Mouse (Mus musculus) MEL (cell line): ENCODE measurements at regions not wholly inside any gene's neighbourhood (a gene's known extent, or its start where the extent isn't known, plus 50 kb on each side); places are given as distances from the start of the nearest gene placed in this dataset.

ENCODE experiments used
- DNase-seq: peaks from one replicate; pipeline ENCODE4 v3.0.0; 2011; ENCODE audit warnings: low read depth, low spot score
- H3K27ac ChIP-seq: 2 replicates; pipeline ENCODE4 v1.5.1; 2012; ENCODE audit warnings: low read depth, mild to moderate bottlenecking, control low read depth, low read length, moderate library complexity; ENCODE audit not compliant: control insufficient read depth
- H3K27me3 ChIP-seq, 2 experiments: fragments of 150-350 bp in 1 of 2; sonication (generic) in 1 of 2; 2 replicates each; pipeline ENCODE4 v1.6.1; 2012; ENCODE audit warnings: low read length in 2 of 2, mild to moderate bottlenecking in 2 of 2, improper control_type of control experiment in 1 of 2, moderate library complexity in 1 of 2; ENCODE audit not compliant: insufficient read depth in 2 of 2, control insufficient read depth in 1 of 2
- H3K36me3 ChIP-seq, 2 experiments: 2 replicates each; pipeline ENCODE4 v1.6.1; 2012 to 2014; ENCODE audit warnings: low read length in 2 of 2, improper control_type of control experiment in 1 of 2, inconsistent platforms in 1 of 2, mild to moderate bottlenecking in 1 of 2; ENCODE audit not compliant: insufficient read depth in 2 of 2, control insufficient read depth in 1 of 2
- H3K4me1 ChIP-seq, 2 experiments: fragments of 150-350 bp in 1 of 2; sonication (generic) in 1 of 2; 2 replicates each; pipeline ENCODE4 v1.6.1; 2012; ENCODE audit warnings: low read length in 2 of 2, improper control_type of control experiment in 1 of 2, mild to moderate bottlenecking in 1 of 2; ENCODE audit not compliant: insufficient read depth in 2 of 2, control insufficient read depth in 1 of 2
- H3K4me3 ChIP-seq, 2 experiments: fragments of 150-350 bp in 1 of 2; sonication (generic) in 1 of 2; 2 replicates each; pipeline ENCODE4 v1.5.1; 2012; ENCODE audit warnings: low read depth in 2 of 2, low read length in 2 of 2, mild to moderate bottlenecking in 2 of 2, moderate library complexity in 2 of 2, control low read depth in 1 of 2, improper control_type of control experiment in 1 of 2; ENCODE audit not compliant: control insufficient read depth in 1 of 2, insufficient read depth in 1 of 2
- H3K79me2 ChIP-seq: 2 replicates; pipeline ENCODE4 v1.6.1; 2012; ENCODE audit warnings: mild to moderate bottlenecking, low read length, moderate library complexity; ENCODE audit not compliant: control insufficient read depth, poor library complexity, insufficient read depth
- H3K9ac ChIP-seq: 2 replicates; pipeline ENCODE4 v1.6.1; 2012; ENCODE audit warnings: low read depth, mild to moderate bottlenecking, control low read depth, low read length, moderate library complexity; ENCODE audit not compliant: control insufficient read depth, poor library complexity, severe bottlenecking
- H3K9me3 ChIP-seq: fragments of 150-350 bp; sonication (generic); replicated peaks from 2 replicates; pipeline ENCODE4 v1.6.1; 2012; ENCODE audit warnings: mild to moderate bottlenecking, low read length, improper control_type of control experiment, moderate library complexity; ENCODE audit not compliant: insufficient read depth
- CHD2 ChIP-seq: IDR thresholded peaks from 2 replicates; pipeline ENCODE4 v1.6.1; 2011; ENCODE audit warnings: low read length, improper control_type of control experiment
- ELF1 ChIP-seq: IDR thresholded peaks from 2 replicates; pipeline ENCODE4 v1.6.1; 2014; ENCODE audit warnings: low read depth, mild to moderate bottlenecking, inconsistent platforms, low read length, improper control_type of control experiment, moderate library complexity
- EP300 ChIP-seq, 2 experiments: IDR thresholded peaks; 2 replicates each; pipeline ENCODE4 v1.6.1; 2011; ENCODE audit warnings: improper control_type of control experiment in 2 of 2, low read length in 2 of 2, low read depth in 1 of 2, mild to moderate bottlenecking in 1 of 2
- GATA1 ChIP-seq: IDR thresholded peaks from 2 replicates; pipeline ENCODE4 v1.6.1; 2011; ENCODE audit warnings: low read depth, low read length, improper control_type of control experiment
- HCFC1 ChIP-seq: IDR thresholded peaks from 2 replicates; pipeline ENCODE4 v1.6.1; 2012; ENCODE audit warnings: low read depth, mild to moderate bottlenecking, inconsistent platforms, low read length, improper control_type of control experiment, moderate library complexity
- KAT2A ChIP-seq: conservative IDR thresholded peaks from 2 replicates; pipeline ENCODE4 v1.6.1; 2012; ENCODE audit warnings: low read depth, low read length, improper control_type of control experiment, inconsistent platforms
- MAX ChIP-seq: IDR thresholded peaks from 2 replicates; pipeline ENCODE4 v1.6.1; 2011; ENCODE audit warnings: low read length, improper control_type of control experiment
- MEF2A ChIP-seq: IDR thresholded peaks from 2 replicates; pipeline ENCODE4 v1.6.1; 2014; ENCODE audit warnings: low read depth, mild to moderate bottlenecking, inconsistent platforms, low read length, improper control_type of control experiment; ENCODE audit not compliant: poor library complexity, insufficient replicate concordance, severe bottlenecking; ENCODE audit errors: extremely low read depth
- MYC ChIP-seq: IDR thresholded peaks from 2 replicates; pipeline ENCODE4 v1.6.1; 2011; ENCODE audit warnings: low read depth, mild to moderate bottlenecking, low read length, improper control_type of control experiment, moderate library complexity
- POLR2AphosphoS5 ChIP-seq: IDR thresholded peaks from 2 replicates; pipeline ENCODE4 v1.6.1; 2012; ENCODE audit warnings: low read depth, borderline replicate concordance, mild to moderate bottlenecking, inconsistent platforms, low read length, moderate library complexity, mixed read lengths
- RAD21 ChIP-seq: IDR thresholded peaks from 2 replicates; pipeline ENCODE4 v1.6.1; 2011; ENCODE audit warnings: mild to moderate bottlenecking, low read depth, low read length, improper control_type of control experiment
- RCOR1 ChIP-seq: IDR thresholded peaks from 2 replicates; pipeline ENCODE4 v1.6.1; 2012; ENCODE audit warnings: low read depth, mild to moderate bottlenecking, inconsistent platforms, low read length, improper control_type of control experiment
- TAL1 ChIP-seq: IDR thresholded peaks from 2 replicates; pipeline ENCODE4 v1.6.1; 2012; ENCODE audit warnings: mild to moderate bottlenecking, inconsistent platforms, low read length, moderate library complexity, mixed read lengths
- TBP ChIP-seq: IDR thresholded peaks from 2 replicates; pipeline ENCODE4 v1.8.0; 2011; ENCODE audit warnings: low read depth, low read length, improper control_type of control experiment
- USF1 ChIP-seq: IDR thresholded peaks from 2 replicates; pipeline ENCODE4 v1.6.1; 2014; ENCODE audit warnings: low read depth, mild to moderate bottlenecking, inconsistent platforms, low read length, improper control_type of control experiment, moderate library complexity
- ZC3H11A ChIP-seq: IDR thresholded peaks from 2 replicates; pipeline ENCODE4 v1.6.1; 2012; ENCODE audit warnings: low read depth, mild to moderate bottlenecking, inconsistent platforms, low read length, improper control_type of control experiment
- ZKSCAN1 ChIP-seq: IDR thresholded peaks from 2 replicates; pipeline ENCODE4 v1.6.1; 2012; ENCODE audit warnings: low read depth, mild to moderate bottlenecking, inconsistent platforms, low read length, improper control_type of control experiment, moderate library complexity
- ZMIZ1 ChIP-seq: IDR thresholded peaks from 2 replicates; pipeline ENCODE4 v1.6.1; 2012; ENCODE audit warnings: low read depth, mild to moderate bottlenecking, inconsistent platforms, low read length, improper control_type of control experiment, moderate library complexity

DNA sequence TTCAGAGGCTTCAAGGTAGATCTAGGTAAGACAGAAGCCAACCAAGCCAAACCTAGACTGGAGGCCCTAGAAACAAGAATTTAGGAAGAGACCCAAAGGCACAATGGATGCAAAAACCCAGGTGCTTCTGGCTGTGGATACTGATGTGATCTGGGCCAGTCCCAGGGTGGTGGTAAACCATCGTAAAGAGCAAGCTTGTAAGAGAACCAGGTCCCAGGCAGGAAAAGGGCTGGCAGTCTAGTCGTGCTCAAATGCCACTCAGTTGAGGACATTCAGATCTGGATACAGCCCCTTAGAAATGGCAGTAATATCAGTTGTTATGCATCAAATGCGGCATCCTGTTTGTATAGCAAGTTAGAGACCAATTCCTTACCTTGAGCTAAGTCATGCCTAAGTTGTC is 175.5 kb upstream of the Pkdcc start:
- no peaks in the 10 kb centered on the region for H3K9me3 ChIP-seq
- no peaks in the 10 kb centered on the region for H3K79me2 ChIP-seq
- H3K36me3 ChIP-seq: no peaks in the 10 kb centered on the region; a peak in 1 of 4 replicates
- H3K27ac ChIP-seq: no peak overlapping the region
- no peaks in the 10 kb centered on the region; a peak in 1 of 4 replicates for H3K4me1 ChIP-seq
- no peak for TF ChIP-seq GATA1
- TF ChIP-seq MEF2A: no peak
- TF ChIP-seq, all 39 proteins: peak for 0
- no peak overlapping the region for H3K9ac ChIP-seq
- H3K4me3 ChIP-seq: no peak overlapping the region
- H3K27me3 ChIP-seq: no peaks in the 10 kb centered on the region; a peak in 1 of 4 replicates
- no peak for DNase-seq

GRCm38 (mm10) chr17:83044515-83044914 is 170.6 kb upstream of the Pkdcc start:
- H3K36me3 ChIP-seq: no peaks in the 10 kb centered on the region
- no peaks in the 10 kb centered on the region for H3K9me3 ChIP-seq
- no peak overlapping the region for H3K9ac ChIP-seq
- H3K4me3 ChIP-seq: no peak overlapping the region
- no peak for DNase-seq
- TF ChIP-seq TBP (no peak), GATA1 (no peak), MAX (no peak), MYC (no peak), ZMIZ1 (no peak), RAD21 (no peak), ZKSCAN1 (no peak), POLR2AphosphoS5 (no peak), ZC3H11A (no peak), EP300 (IDR thresholded peaks at IDR 0.05; ENCODE audit: low read depth in 1 of 2, low read length in 2 of 2) (no peak), USF1 (no peak), TAL1 (no peak), ELF1 (no peak), HCFC1 (no peak), KAT2A (no peak), RCOR1 (no peak), CHD2 (no peak)
- no peak overlapping the region for H3K27ac ChIP-seq
- H3K79me2 ChIP-seq: no peaks in the 10 kb centered on the region
- no peaks in the 10 kb centered on the region for H3K4me1 ChIP-seq
- H3K27me3 ChIP-seq: no peaks in the 10 kb centered on the region
